Comparison of ENCODE assay signal across 9 mouse cellular contexts in genomic region chr5:93126930-93127562, GRCm38 (mm10). TPM values are rescaled to one million over a fixed set of nuclear protein-coding genes. Genes with fewer than 3 reads are reported as not detected.
A peak's percentile ranks its signal among the peaks of the same experiment; 100 is the strongest.
DNase-seq lines count a peak whose midpoint lies in the region; ATAC-seq and TF ChIP-seq lines count a peak whose summit lies in the region.
"Had no signal": no experiment of that assay in that cellular context is flagged by ENCODE, and none has a peak within 500 bp of the region (broad histone marks: within the 10 kb centered on the region; RNA-seq: fewer than 3 reads in every experiment).

No protein-coding gene starts in this region.

- peaks cover 73% of the 10 kb centered on the region for H3K4me1 ChIP-seq in lung, embryonic 15.5 days
- peaks cover 26% of the 10 kb centered on the region; the same call in 1 of the 2 replicates for H3K4me1 ChIP-seq in lung, postnatal 0 days (ENCODE audit: insufficient read depth, low read depth, low read length)
- peaks cover 53% of the 10 kb centered on the region for H3K4me1 ChIP-seq in embryonic fibroblast, embryonic 13.5 days (ENCODE audit: control insufficient read depth, insufficient read depth, low read length)
- H3K4me1 ChIP-seq in intestine, embryonic 16.5 days (ENCODE audit: control insufficient read depth, insufficient read depth, low read length) = peaks cover 87% of the 10 kb centered on the region
- peaks cover 37% of the 10 kb centered on the region; the same call in 1 of the 2 replicates for H3K4me1 ChIP-seq in small intestine, adult 2 months (ENCODE audit: control insufficient read depth, insufficient read depth, insufficient read length, low read length)

- no peak for TF ChIP-seq EP300 in lung, postnatal 0 days (IDR thresholded peaks at IDR 0.05)

- 71% methylated on average over 4 of the region's 4 CpGs for WGBS in lung, embryonic 15.5 days
- 77% methylated on average over 4 of the region's 4 CpGs for WGBS in lung, postnatal 0 days
- WGBS in intestine, embryonic 16.5 days = 66% methylated on average over 4 of the region's 4 CpGs
- 63% methylated on average over 4 of the region's 4 CpGs for WGBS in small intestine, adult 2 months

- no peak overlapping the region for H3K4me3 ChIP-seq in lung, embryonic 15.5 days
- H3K4me3 ChIP-seq in lung, postnatal 0 days (ENCODE audit: low read depth, low read length) = no peak overlapping the region
- H3K4me3 ChIP-seq in embryonic fibroblast, embryonic 13.5 days (ENCODE audit: insufficient read depth, low read length) = no peak overlapping the region
- no peak overlapping the region for H3K4me3 ChIP-seq in intestine, embryonic 16.5 days (ENCODE audit: low read length)
- H3K4me3 ChIP-seq in small intestine, adult 2 months (ENCODE audit: low read depth, low read length) = no peak overlapping the region

- ATAC-seq in lung, embryonic 15.5 days (ENCODE audit: borderline replicate concordance, extremely low read depth, low FRiP score, low TSS enrichment) = no peak
- no peak for ATAC-seq in lung, postnatal 0 days
- ATAC-seq in intestine, embryonic 16.5 days = no peak

- H3K4me2 ChIP-seq in lung, embryonic 15.5 days = no peak overlapping the region
- H3K4me2 ChIP-seq in lung, postnatal 0 days (replicated peaks; ENCODE audit: low read depth, low read length) = no peak overlapping the region
- no peak overlapping the region for H3K4me2 ChIP-seq in intestine, embryonic 16.5 days (ENCODE audit: low read depth, low read length)

- H3K9me3 ChIP-seq in lung, embryonic 15.5 days = no peaks in the 10 kb centered on the region
- H3K9me3 ChIP-seq in lung, postnatal 0 days (ENCODE audit: low read length) = no peaks in the 10 kb centered on the region
- no peaks in the 10 kb centered on the region for H3K9me3 ChIP-seq in intestine, embryonic 16.5 days (ENCODE audit: control insufficient read depth, low read length)

- DNase-seq in lung, postnatal 0 days (ENCODE audit: low spot score) = no peak
- no peak for DNase-seq in gastrocnemius, postnatal 10 days
- no peak for DNase-seq in frontal cortex, postnatal 36 days (ENCODE audit: low spot score in 2 of 2)
- DNase-seq: thymus, postnatal 25 days had no signal

- H3K27ac ChIP-seq in lung, embryonic 15.5 days = peak overlapping the region; percentile 12; the same call in 1 of the 2 replicates
- H3K27ac ChIP-seq in lung, postnatal 0 days (ENCODE audit: low read length) = no peak overlapping the region
- peak overlapping the region; percentile 86 for H3K27ac ChIP-seq in embryonic fibroblast, embryonic 13.5 days (ENCODE audit: insufficient read depth, low read length)
- H3K27ac ChIP-seq in intestine, embryonic 16.5 days (ENCODE audit: low read length) = peak overlapping the region; percentile 59
- H3K27ac ChIP-seq in small intestine, adult 2 months (ENCODE audit: insufficient read depth, low read depth, low read length) = peak overlapping the region; percentile 43; the same call in 1 of the 2 replicates

- H3K27me3 ChIP-seq in lung, embryonic 15.5 days = no peaks in the 10 kb centered on the region
- H3K27me3 ChIP-seq in lung, postnatal 0 days (replicated peaks; ENCODE audit: insufficient read depth, low read length) = no peaks in the 10 kb centered on the region
- no peaks in the 10 kb centered on the region for H3K27me3 ChIP-seq in intestine, embryonic 16.5 days (replicated peaks; ENCODE audit: control insufficient read depth, insufficient read depth, low read length)
- H3K27me3 ChIP-seq in small intestine, adult 2 months (ENCODE audit: control insufficient read depth, insufficient read depth, low read length) = no peaks in the 10 kb centered on the region
- H3K27me3 ChIP-seq: Patski had no signal

- no peak for TF ChIP-seq CTCF in lung, postnatal 0 days (IDR thresholded peaks at IDR 0.05)
- no peak for TF ChIP-seq CTCF in embryonic fibroblast, embryonic 13.5 days (IDR thresholded peaks at IDR 0.05; ENCODE audit: borderline replicate concordance, insufficient read depth, low read length)
- TF ChIP-seq CTCF in small intestine, adult 2 months (IDR thresholded peaks at IDR 0.05; ENCODE audit: extremely low read depth, insufficient read length, insufficient replicate concordance, low read depth, low read length) = no peak

- no peaks in the 10 kb centered on the region for H3K36me3 ChIP-seq in lung, embryonic 15.5 days
- H3K36me3 ChIP-seq in lung, postnatal 0 days (ENCODE audit: insufficient read depth, low read length) = no peaks in the 10 kb centered on the region
- H3K36me3 ChIP-seq in intestine, embryonic 16.5 days (ENCODE audit: control insufficient read depth, insufficient read depth, low read length) = no peaks in the 10 kb centered on the region
- H3K36me3 ChIP-seq in small intestine, adult 2 months (ENCODE audit: control insufficient read depth, insufficient read depth, low read length) = no peaks in the 10 kb centered on the region

- no peak for TF ChIP-seq POLR2A in embryonic fibroblast, embryonic 13.5 days (IDR thresholded peaks at IDR 0.05; ENCODE audit: low read depth, low read length)
- TF ChIP-seq POLR2A in small intestine, adult 2 months (IDR thresholded peaks at IDR 0.05; ENCODE audit: low read depth, low read length) = no peak

- no peak overlapping the region for H3K9ac ChIP-seq in lung, embryonic 15.5 days
- no peak overlapping the region for H3K9ac ChIP-seq in lung, postnatal 0 days (replicated peaks; ENCODE audit: low read depth)
- H3K9ac ChIP-seq in intestine, embryonic 16.5 days (ENCODE audit: low read depth, low read length) = no peak overlapping the region

RNA-seq across cellular contexts. Expression of gene Sept11, which starts 33.8 kb away (rescaled TPM):
- polyA plus RNA-seq in lung, embryonic 15.5 days (2015; fragmentation: Nextera tagmentation; extraction: Ambion mirVana) = 161 and 168 TPM in 2 replicates
- 49.1 and 58.6 TPM in 2 replicates for polyA plus RNA-seq in lung, postnatal 0 days (2015; fragmentation: Nextera tagmentation; extraction: Ambion mirVana)
- 406 and 428 TPM in 2 replicates for polyA plus RNA-seq in embryonic fibroblast, embryonic 13.5 days (2011; ENCODE audit: insufficient read length, low read depth, missing spikeins)
- 115 and 116 TPM in 2 replicates for polyA plus RNA-seq in intestine, embryonic 16.5 days (2015; fragmentation: Nextera tagmentation; extraction: Ambion mirVana)
- polyA plus RNA-seq in small intestine, adult 2 months (2012; rRNA removed) = 7.0 and 12.9 TPM in 2 replicates
- total RNA-seq in gastrocnemius, postnatal 10 days (2021) = 100 to 1,000 TPM; 161 to 185 TPM
